Mouse (Mus musculus): ENCODE data around the gene Sox5. TPM values are rescaled to one million over a fixed set of nuclear protein-coding genes. Genes with fewer than 3 reads are reported as not detected.

The Sox5 gene
- polyA plus RNA-seq, 1 experiment from 2014 or later, result 34.6 TPM

DNA sequence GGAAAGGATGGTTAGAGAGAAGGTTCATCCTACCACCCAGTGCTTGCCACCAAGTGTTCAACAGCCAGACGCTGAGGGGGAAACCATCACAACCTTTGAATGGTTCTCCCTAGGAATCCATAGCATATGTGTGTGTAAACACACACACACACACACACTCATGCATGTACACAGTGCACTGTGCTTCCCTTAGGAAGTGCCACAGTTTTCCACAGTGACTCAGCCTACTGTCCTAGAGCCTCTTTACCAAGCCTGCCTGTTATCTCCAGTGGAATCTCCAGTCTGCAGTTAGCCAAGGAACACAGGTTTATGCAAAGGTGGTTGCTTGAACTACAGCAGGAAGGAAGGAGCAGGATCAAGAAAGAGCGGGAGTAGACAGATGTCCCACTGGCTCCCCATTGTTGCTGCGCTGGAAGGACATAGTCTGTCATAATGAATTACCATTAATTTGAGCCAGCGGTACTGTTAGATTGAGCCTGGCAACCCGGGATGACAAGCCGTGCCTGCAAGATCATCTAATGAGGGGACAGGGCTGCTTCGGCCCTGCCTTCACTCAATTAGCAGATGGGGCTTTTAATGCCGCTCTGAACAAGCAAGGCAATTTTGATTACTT is 335.9 kb downstream of the Sox5 start:
- Histone ChIP-seq H3K4me1 (ENCODE audit: control insufficient read depth, insufficient read depth, low read length) (0 out of 2 replicates have a peak, but pooled peaks cover 4% of the 10 kb centered on the region), H3K27ac (ENCODE audit: low read depth, low read length) (no peak overlapping the region), H3K9ac (replicated peaks; ENCODE audit: low read depth, low read length) (no peak overlapping the region), H3K4me3 (ENCODE audit: low read depth, low read length) (no peak overlapping the region), H3K4me2 (ENCODE audit: low read depth, low read length) (no peak overlapping the region), H3K36me3 (ENCODE audit: control insufficient read depth, insufficient read depth, low read length) (no peaks in the 10 kb centered on the region), H3K9me3 (ENCODE audit: control insufficient read depth, low read length) (no peaks in the 10 kb centered on the region), H3K27me3 (ENCODE audit: control insufficient read depth, insufficient read depth, low read length) (no peaks in the 10 kb centered on the region)
- peak; percentile 41; the same call in 1 of the 2 replicates for ATAC-seq (ENCODE audit: low read depth)
- WGBS, result 31% methylated on average over 8 of the region's 8 CpGs

DNA sequence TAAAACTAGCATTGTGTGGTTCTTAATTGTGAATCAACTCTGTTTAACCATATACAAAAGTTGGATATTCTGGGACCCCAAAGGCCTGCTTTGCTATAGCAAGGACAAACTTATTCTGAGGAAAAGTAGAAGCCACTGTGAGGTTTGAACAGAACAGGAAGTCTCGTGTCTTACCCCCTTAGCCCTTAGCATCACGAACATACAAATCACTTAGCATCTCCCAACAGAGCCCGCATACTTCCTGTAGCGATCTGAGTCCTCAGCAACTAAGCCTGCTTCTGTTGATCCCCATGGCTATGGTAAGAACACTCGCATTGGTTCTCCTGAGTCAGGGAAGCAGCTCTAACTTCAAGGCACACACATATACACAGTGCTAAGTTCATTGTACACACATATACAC is 337.4 kb downstream of the Sox5 start:
- H3K4me2 ChIP-seq (ENCODE audit: low read depth, low read length), result no peak overlapping the region
- no peaks in the 10 kb centered on the region for H3K9me3 ChIP-seq (ENCODE audit: control insufficient read depth, low read length)
- H3K27ac ChIP-seq (ENCODE audit: low read depth, low read length), result no peak overlapping the region
- ATAC-seq (ENCODE audit: low read depth), result no peak
- 88% methylated on average over 5 of the region's 5 CpGs for WGBS
- no peaks in the 10 kb centered on the region for H3K27me3 ChIP-seq (ENCODE audit: control insufficient read depth, insufficient read depth, low read length)
- no peak overlapping the region for H3K4me3 ChIP-seq (ENCODE audit: low read depth, low read length)
- H3K36me3 ChIP-seq (ENCODE audit: control insufficient read depth, insufficient read depth, low read length), result no peaks in the 10 kb centered on the region
- 0 out of 2 replicates have a peak, but pooled peaks cover 4% of the 10 kb centered on the region for H3K4me1 ChIP-seq (ENCODE audit: control insufficient read depth, insufficient read depth, low read length)
- H3K9ac ChIP-seq (replicated peaks; ENCODE audit: low read depth, low read length), result no peak overlapping the region

GRCm38 (mm10) chr6:144443681-144444080 is 338.1 kb downstream of the Sox5 start:
- no peaks in the 10 kb centered on the region for H3K9me3 ChIP-seq (ENCODE audit: control insufficient read depth, low read length)
- no peak for ATAC-seq (ENCODE audit: low read depth)
- H3K4me1 ChIP-seq (ENCODE audit: control insufficient read depth, insufficient read depth, low read length), result 0 out of 2 replicates have a peak, but pooled peaks cover 4% of the 10 kb centered on the region
- H3K27ac ChIP-seq (ENCODE audit: low read depth, low read length), result no peak overlapping the region
- no peak overlapping the region for H3K4me3 ChIP-seq (ENCODE audit: low read depth, low read length)
- H3K27me3 ChIP-seq (ENCODE audit: control insufficient read depth, insufficient read depth, low read length), result no peaks in the 10 kb centered on the region
- H3K9ac ChIP-seq (replicated peaks; ENCODE audit: low read depth, low read length), result no peak overlapping the region
- H3K36me3 ChIP-seq (ENCODE audit: control insufficient read depth, insufficient read depth, low read length), result no peaks in the 10 kb centered on the region
- 74% methylated on average over 1 of the region's 1 CpGs for WGBS
- H3K4me2 ChIP-seq (ENCODE audit: low read depth, low read length), result no peak overlapping the region

DNA sequence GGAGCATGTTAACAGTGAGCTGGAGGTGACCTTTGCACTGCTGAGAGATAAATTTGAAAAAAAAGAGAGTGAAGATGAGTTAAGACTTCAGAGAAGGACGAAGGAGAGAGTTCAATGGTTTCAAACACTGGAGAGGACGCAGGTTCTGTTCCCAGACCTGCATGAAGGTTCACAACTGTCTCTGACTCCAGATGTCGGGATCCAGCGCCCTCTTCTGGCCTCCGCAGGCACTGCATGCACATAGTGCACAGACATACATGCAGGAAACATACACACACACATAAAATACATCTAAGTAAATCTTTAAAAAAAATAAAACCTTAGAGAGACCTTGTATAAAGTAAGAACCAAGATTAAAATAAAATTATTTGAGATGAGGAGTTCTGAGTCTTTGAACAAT is 352.5 kb downstream of the Sox5 start:
- ATAC-seq (ENCODE audit: low read depth), result no peak
- Histone ChIP-seq H3K4me2 (ENCODE audit: low read depth, low read length) (no peak overlapping the region), H3K4me3 (ENCODE audit: low read depth, low read length) (no peak overlapping the region), H3K9me3 (ENCODE audit: control insufficient read depth, low read length) (no peaks in the 10 kb centered on the region), H3K27ac (ENCODE audit: low read depth, low read length) (no peak overlapping the region), H3K36me3 (ENCODE audit: control insufficient read depth, insufficient read depth, low read length) (no peaks in the 10 kb centered on the region), H3K27me3 (ENCODE audit: control insufficient read depth, insufficient read depth, low read length) (no peaks in the 10 kb centered on the region), H3K4me1 (ENCODE audit: control insufficient read depth, insufficient read depth, low read length) (no peaks in the 10 kb centered on the region), H3K9ac (replicated peaks; ENCODE audit: low read depth, low read length) (no peak overlapping the region)
- 78% methylated on average over 5 of the region's 5 CpGs for WGBS

- WGBS, result 94% methylated on average over 3 of the region's 3 CpGs
- H3K9me3 ChIP-seq (ENCODE audit: control insufficient read depth, low read length), result no peaks in the 10 kb centered on the region
- ATAC-seq (ENCODE audit: low read depth), result no peak
- H3K4me2 ChIP-seq (ENCODE audit: low read depth, low read length), result no peak overlapping the region
- H3K4me3 ChIP-seq (ENCODE audit: low read depth, low read length), result no peak overlapping the region
- no peaks in the 10 kb centered on the region for H3K27me3 ChIP-seq (ENCODE audit: control insufficient read depth, insufficient read depth, low read length)
- no peaks in the 10 kb centered on the region for H3K4me1 ChIP-seq (ENCODE audit: control insufficient read depth, insufficient read depth, low read length)
- no peak overlapping the region for H3K9ac ChIP-seq (replicated peaks; ENCODE audit: low read depth, low read length)
- no peaks in the 10 kb centered on the region for H3K36me3 ChIP-seq (ENCODE audit: control insufficient read depth, insufficient read depth, low read length)
- H3K27ac ChIP-seq (ENCODE audit: low read depth, low read length), result no peak overlapping the region
These were observed 373.7 kb downstream of the Sox5 start for GRCm38 (mm10) chr6:144408030-144408429.

DNA sequence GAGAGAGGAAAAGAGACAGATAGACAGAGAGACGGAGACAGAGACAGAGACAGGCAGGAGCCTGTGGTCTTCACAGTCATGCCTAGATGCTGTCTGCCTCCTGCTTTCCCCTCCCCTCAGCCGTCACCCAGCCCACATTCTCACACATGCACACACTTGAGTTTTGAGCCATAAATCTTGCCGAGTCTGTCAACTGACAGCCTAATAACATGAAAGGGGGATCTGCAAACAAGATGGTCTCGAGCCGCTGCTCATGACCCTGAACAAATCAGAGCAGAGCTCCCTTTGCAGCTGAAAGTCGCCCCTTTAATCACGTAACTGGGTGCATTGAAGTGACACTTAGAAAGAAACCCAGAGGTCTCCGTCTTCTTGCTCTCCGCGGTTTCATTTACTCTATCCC is 383.7 kb downstream of the Sox5 start:
- Histone ChIP-seq H3K9ac (replicated peaks; ENCODE audit: low read depth, low read length) (no peak overlapping the region), H3K4me1 (ENCODE audit: control insufficient read depth, insufficient read depth, low read length) (no peaks in the 10 kb centered on the region), H3K4me3 (ENCODE audit: low read depth, low read length) (no peak overlapping the region), H3K9me3 (ENCODE audit: control insufficient read depth, low read length) (no peaks in the 10 kb centered on the region), H3K4me2 (ENCODE audit: low read depth, low read length) (no peak overlapping the region), H3K27ac (ENCODE audit: low read depth, low read length) (no peak overlapping the region), H3K36me3 (ENCODE audit: control insufficient read depth, insufficient read depth, low read length) (no peaks in the 10 kb centered on the region), H3K27me3 (ENCODE audit: control insufficient read depth, insufficient read depth, low read length) (no peaks in the 10 kb centered on the region)
- ATAC-seq (ENCODE audit: low read depth), result no peak; the same call in 1 of the 2 replicates
- WGBS, result 15% methylated on average over 10 of the region's 10 CpGs

GRCm38 (mm10) chr6:144393151-144393550 is 388.6 kb downstream of the Sox5 start:
- Histone ChIP-seq H3K4me2 (ENCODE audit: low read depth, low read length) (no peak overlapping the region), H3K9me3 (ENCODE audit: control insufficient read depth, low read length) (no peaks in the 10 kb centered on the region), H3K9ac (replicated peaks; ENCODE audit: low read depth, low read length) (no peak overlapping the region), H3K27me3 (ENCODE audit: control insufficient read depth, insufficient read depth, low read length) (no peaks in the 10 kb centered on the region), H3K36me3 (ENCODE audit: control insufficient read depth, insufficient read depth, low read length) (no peaks in the 10 kb centered on the region), H3K27ac (ENCODE audit: low read depth, low read length) (no peak overlapping the region), H3K4me3 (ENCODE audit: low read depth, low read length) (no peak overlapping the region), H3K4me1 (ENCODE audit: control insufficient read depth, insufficient read depth, low read length) (no peaks in the 10 kb centered on the region)
- ATAC-seq (ENCODE audit: low read depth), result no peak
- 59% methylated on average over 6 of the region's 6 CpGs for WGBS

- Histone ChIP-seq H3K4me1 (ENCODE audit: control insufficient read depth, insufficient read depth, low read length) (no peaks in the 10 kb centered on the region), H3K36me3 (ENCODE audit: control insufficient read depth, insufficient read depth, low read length) (no peaks in the 10 kb centered on the region), H3K4me2 (ENCODE audit: low read depth, low read length) (no peak overlapping the region), H3K9ac (replicated peaks; ENCODE audit: low read depth, low read length) (no peak overlapping the region), H3K9me3 (ENCODE audit: control insufficient read depth, low read length) (no peaks in the 10 kb centered on the region), H3K27ac (ENCODE audit: low read depth, low read length) (no peak overlapping the region), H3K27me3 (ENCODE audit: control insufficient read depth, insufficient read depth, low read length) (no peaks in the 10 kb centered on the region), H3K4me3 (ENCODE audit: low read depth, low read length) (no peak overlapping the region)
- 81% methylated on average over 14 of the region's 14 CpGs for WGBS
- ATAC-seq (ENCODE audit: low read depth), result no peak
These were observed 392.3 kb downstream of the Sox5 start for GRCm38 (mm10) chr6:144389333-144390054.

DNA sequence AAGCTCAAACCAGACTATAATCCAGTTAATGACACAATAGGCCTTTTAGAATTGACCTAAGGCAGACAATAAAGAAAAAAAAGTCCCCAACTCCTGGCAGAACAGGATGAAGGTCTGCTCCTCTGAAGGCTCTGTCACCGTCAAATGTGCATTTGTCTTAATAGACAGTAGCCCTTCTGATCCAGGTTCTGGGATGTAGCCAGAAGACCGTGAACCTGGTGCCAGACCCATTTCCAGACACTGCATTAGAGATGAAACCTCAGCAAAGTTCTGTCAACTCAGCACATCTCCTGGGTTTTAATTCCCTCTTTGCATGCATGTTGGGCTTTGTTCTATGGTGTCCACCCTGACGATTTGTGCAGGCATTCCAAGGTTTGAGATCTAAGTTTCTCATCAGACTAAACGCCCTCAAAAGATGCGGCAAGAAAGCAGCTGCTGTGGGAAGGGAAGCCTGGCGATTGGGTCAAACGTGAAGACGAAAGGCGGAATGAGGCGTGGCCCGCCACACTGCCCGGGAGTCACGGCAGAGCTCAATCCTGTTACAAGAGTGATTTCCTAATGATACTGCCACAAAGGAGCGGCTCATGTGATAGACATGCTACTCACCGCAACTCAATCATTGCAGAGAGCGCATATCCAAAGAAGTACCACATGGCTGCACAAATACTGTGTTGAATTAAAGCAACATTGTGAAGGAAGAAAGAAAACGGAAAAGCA is 394.1 kb downstream of the Sox5 start:
- Histone ChIP-seq H3K4me3 (ENCODE audit: low read depth, low read length) (no peak overlapping the region), H3K27me3 (ENCODE audit: control insufficient read depth, insufficient read depth, low read length) (no peaks in the 10 kb centered on the region), H3K27ac (ENCODE audit: low read depth, low read length) (no peak overlapping the region), H3K36me3 (ENCODE audit: control insufficient read depth, insufficient read depth, low read length) (no peaks in the 10 kb centered on the region), H3K9ac (replicated peaks; ENCODE audit: low read depth, low read length) (no peak overlapping the region), H3K9me3 (ENCODE audit: control insufficient read depth, low read length) (no peaks in the 10 kb centered on the region), H3K4me2 (ENCODE audit: low read depth, low read length) (no peak overlapping the region), H3K4me1 (ENCODE audit: control insufficient read depth, insufficient read depth, low read length) (no peaks in the 10 kb centered on the region)
- no peak for ATAC-seq (ENCODE audit: low read depth)
- WGBS, result 76% methylated on average over 17 of the region's 17 CpGs
